Mouse (Mus musculus) lung, adult 18-20 months (tissue): ENCODE data around the gene Obp2a.
"Not testable (repeated sequence)": the region's sequence is repeated elsewhere in the genome, so short reads cannot be mapped to it uniquely, and the experiment has no call there.

Source experiments
- DNase-seq, 2 experiments: peaks; one replicate each; pipeline ENCODE4 v3.0.0; 2022; ENCODE audit warnings: mixed read lengths in 2 of 2

Obp2a gene

DNA sequence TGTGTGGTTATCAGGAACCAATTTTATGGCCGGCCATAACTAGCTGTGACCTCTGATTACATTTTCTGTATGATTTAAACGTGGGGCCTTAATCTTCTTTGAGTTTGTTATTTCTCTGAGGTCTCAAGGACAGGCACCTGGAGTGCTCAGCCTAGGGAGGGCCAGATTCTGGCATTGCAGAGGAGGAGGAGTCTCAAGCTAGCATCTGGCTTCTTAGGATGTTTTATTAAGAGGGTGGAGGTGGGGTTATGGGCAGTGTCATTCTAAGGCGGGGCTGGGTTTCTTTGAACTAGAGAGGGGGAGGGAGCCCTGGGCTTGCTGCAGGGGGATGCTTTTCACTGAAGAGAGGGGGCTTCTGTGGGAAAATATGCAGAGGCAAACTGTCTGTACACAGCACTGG is 11.8 kb downstream of the Obp2a start:
- DNase-seq: not testable (repeated sequence)

DNA sequence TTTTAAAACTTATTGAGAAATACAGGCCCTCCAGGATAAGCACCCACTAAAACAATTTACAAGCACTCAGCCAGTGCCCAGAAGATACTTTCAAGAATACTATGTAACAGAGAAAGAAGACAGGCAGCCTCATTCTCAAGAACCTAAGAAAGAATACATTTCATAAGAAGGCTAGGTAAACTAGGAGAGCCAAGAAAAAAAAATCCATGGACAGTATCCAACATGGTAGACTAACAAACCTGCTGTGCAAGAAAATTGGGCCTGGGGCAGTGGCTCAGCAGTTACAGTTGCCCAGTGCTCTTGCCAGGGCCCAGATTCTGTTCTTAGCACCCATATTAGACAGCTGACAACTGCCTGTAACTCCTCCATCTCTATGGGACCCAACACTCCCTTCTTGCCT is 17.4 kb downstream of the Obp2a start:
- no peak for DNase-seq

DNA sequence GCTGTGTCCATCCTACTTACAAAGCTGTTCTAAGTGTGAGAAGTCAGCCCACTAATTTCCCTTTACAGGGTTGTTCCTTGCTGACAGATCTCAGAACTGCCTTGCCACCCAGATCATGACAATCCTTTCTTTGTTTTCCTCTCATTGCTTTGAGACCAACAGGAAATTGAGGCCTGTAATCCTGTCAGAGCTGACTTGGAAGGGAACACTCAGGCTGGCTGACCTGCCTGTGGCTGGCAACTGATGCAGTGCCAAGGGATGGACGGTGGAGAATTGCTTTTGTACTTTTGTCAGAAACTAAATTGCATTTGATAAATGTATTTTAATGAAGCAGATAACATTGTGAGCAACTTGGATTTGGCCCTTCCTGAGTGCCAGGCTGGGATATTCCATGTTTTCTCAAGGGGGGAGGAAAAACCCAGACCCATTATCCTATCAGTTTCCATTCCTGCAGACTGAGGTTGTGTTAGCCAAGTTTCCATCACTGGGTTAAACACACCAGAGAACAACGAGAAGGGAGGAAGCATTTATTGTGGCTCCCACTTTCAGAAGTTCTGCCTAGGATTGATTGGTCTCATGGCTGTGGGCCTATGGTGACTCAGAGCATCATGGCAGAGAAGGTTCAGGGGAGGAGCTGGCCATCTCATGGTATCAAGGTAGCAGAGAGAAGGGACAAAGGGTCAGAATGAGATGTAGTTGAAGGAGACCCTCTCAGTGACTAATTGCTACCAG is 33.5 kb downstream of the Obp2a start:
- DNase-seq: no peak

DNA sequence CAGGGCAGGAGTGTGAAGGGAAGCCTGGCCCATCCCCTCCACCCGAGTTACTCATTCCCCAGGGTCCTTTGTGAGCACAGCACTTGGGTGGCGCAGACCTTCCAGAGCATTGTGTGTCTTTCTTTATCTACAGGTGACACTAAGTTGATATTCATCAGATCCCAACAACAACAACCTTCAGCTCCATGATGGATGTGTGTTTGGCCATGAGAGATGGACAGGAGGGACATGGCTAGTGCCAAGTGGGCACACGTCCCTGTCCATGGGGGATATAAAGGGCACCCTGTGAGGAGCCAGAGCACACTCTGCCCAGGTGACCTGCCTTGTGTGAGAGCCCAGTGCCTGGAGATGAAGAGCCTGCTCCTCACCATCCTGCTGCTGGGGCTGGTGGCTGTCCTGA is 36.9 kb downstream of the Obp2a start, which contains the start of gene Obp2b:
Gene Obp2b, plus strand, starts transcription at position 301 of the 400 bp plus-strand sequence.
- DNase-seq: not testable (repeated sequence)

DNA sequence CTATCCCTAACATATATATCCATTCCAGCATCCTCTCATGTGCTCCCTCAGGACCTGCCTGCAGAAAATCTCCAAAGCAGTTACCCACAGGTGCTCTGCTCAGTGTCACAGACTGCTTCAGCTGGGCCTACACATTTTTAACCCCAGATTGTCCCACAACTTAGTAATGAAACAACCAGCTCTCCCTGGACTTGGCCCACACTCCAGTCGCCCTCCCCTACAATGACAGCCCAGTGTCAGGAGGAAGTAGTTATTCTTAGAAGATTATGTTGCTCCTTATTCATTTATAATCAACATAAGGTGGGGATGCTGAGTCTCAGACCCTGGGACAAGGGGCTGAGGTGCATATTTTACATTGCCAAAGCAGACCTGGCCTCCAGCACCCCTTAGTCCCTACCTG is 41.8 kb downstream of the Obp2a start:
- DNase-seq: no peak
